In genomic region chr4:120388998-120389542, GRCm38 (mm10) we compare ENCODE assay signal across 25 mouse cellular contexts. TPM values are rescaled to one million over a fixed set of nuclear protein-coding genes. Genes with fewer than 3 reads are reported as not detected.
DNase-seq lines count a peak whose midpoint lies in the region; ATAC-seq and TF ChIP-seq lines count a peak whose summit lies in the region.
"Had no signal": no experiment of that assay in that cellular context is flagged by ENCODE, and none has a peak within 500 bp of the region (broad histone marks: within the 10 kb centered on the region; RNA-seq: fewer than 3 reads in every experiment).

No protein-coding gene starts in this region.

- ATAC-seq in forebrain, embryonic 15.5 days (replicated peaks) = no peak
- 0 out of 2 replicates have a peak, but pooled peaks have one; percentile 23 for ATAC-seq in forebrain, postnatal 0 days
- ATAC-seq: intestine, embryonic 15.5 days; liver, postnatal 0 days had no signal

- H3K9me3 ChIP-seq in forebrain, embryonic 15.5 days = no peaks in the 10 kb centered on the region
- H3K9me3 ChIP-seq in forebrain, embryonic 10.5 days = no peaks in the 10 kb centered on the region
- H3K9me3 ChIP-seq in forebrain, postnatal 0 days (ENCODE audit: low read length) = no peaks in the 10 kb centered on the region
- H3K9me3 ChIP-seq: intestine, embryonic 15.5 days; kidney, embryonic 15.5 days had no signal

- H3K4me3 ChIP-seq in forebrain, embryonic 15.5 days = no peak overlapping the region
- H3K4me3 ChIP-seq in forebrain, embryonic 10.5 days = no peak overlapping the region
- no peak overlapping the region for H3K4me3 ChIP-seq in forebrain, postnatal 0 days (ENCODE audit: low read depth, low read length)
- H3K4me3 ChIP-seq: intestine, embryonic 15.5 days; kidney, embryonic 15.5 days; left cerebral cortex, adult 2 months had no signal

- H3K27me3 ChIP-seq in forebrain, embryonic 15.5 days = peaks cover 3% of the 10 kb centered on the region; the same call in 1 of the 2 replicates
- peaks cover 93% of the 10 kb centered on the region for H3K27me3 ChIP-seq in forebrain, embryonic 10.5 days (ENCODE audit: poor library complexity, severe bottlenecking)
- H3K27me3 ChIP-seq in forebrain, postnatal 0 days (ENCODE audit: insufficient read depth, low read length) = no peaks in the 10 kb centered on the region
- H3K27me3 ChIP-seq: intestine, embryonic 15.5 days; kidney, embryonic 15.5 days had no signal

- H3K9ac ChIP-seq in forebrain, embryonic 15.5 days (replicated peaks) = no peak overlapping the region
- H3K9ac ChIP-seq in forebrain, postnatal 0 days = no peak overlapping the region
- H3K9ac ChIP-seq: hindbrain, embryonic 14.5 days; intestine, embryonic 15.5 days; kidney, embryonic 15.5 days; liver, postnatal 0 days had no signal

- no peak for DNase-seq in forebrain, embryonic 10.5 days (ENCODE audit: extremely low spot score, low spot score)
- peak; percentile 3 for DNase-seq in testis, postnatal 10 days (ENCODE audit: low spot score)
- no peak for DNase-seq in testis, postnatal 14 days (ENCODE audit: low spot score)
- DNase-seq in forebrain, postnatal 0 days = no peak
- DNase-seq in thymus, postnatal 14 days = no peak
- no peak for DNase-seq in cerebellum, adult 9-10 months
- DNase-seq: adrenal gland, postnatal 10 days; B cell, adult 2 months; cerebellum, adult 18-20 months; cerebellum, postnatal 36 days; gastrocnemius, postnatal 36 days; heart, postnatal 10 days; kidney, postnatal 4 days; layer of hippocampus, adult 9-11 months; left cerebral cortex, postnatal 4 days; liver, postnatal 0 days; lung, postnatal 14 days; midbrain, embryonic 14.5 days; right cerebral cortex, adult 18-20 months; thymus, adult 18-20 months had no signal

- 6% methylated on average over 3 of the region's 3 CpGs for WGBS in forebrain, embryonic 15.5 days
- 6% methylated on average over 3 of the region's 3 CpGs for whole genome bisulfite sequencing in forebrain, embryonic 10.5 days
- WGBS in forebrain, postnatal 0 days = 14% methylated on average over 3 of the region's 3 CpGs

- H3K4me1 ChIP-seq in forebrain, embryonic 15.5 days = peaks cover 7% of the 10 kb centered on the region
- peaks cover 23% of the 10 kb centered on the region for H3K4me1 ChIP-seq in forebrain, embryonic 10.5 days
- H3K4me1 ChIP-seq in forebrain, postnatal 0 days (ENCODE audit: insufficient read depth) = no peaks in the 10 kb centered on the region
- H3K4me1 ChIP-seq: kidney, embryonic 15.5 days had no signal

- TF ChIP-seq CTCF in forebrain, postnatal 0 days (IDR thresholded peaks at IDR 0.05; ENCODE audit: low read depth) = no peak

- no peaks in the 10 kb centered on the region for H3K36me3 ChIP-seq in forebrain, embryonic 15.5 days
- H3K36me3 ChIP-seq in forebrain, embryonic 10.5 days (replicated peaks) = no peaks in the 10 kb centered on the region
- H3K36me3 ChIP-seq in forebrain, postnatal 0 days (ENCODE audit: insufficient read depth) = no peaks in the 10 kb centered on the region
- H3K36me3 ChIP-seq: intestine, embryonic 15.5 days; kidney, embryonic 15.5 days had no signal

- no peak overlapping the region for H3K4me2 ChIP-seq in forebrain, embryonic 15.5 days (replicated peaks)
- H3K4me2 ChIP-seq in forebrain, postnatal 0 days (ENCODE audit: low read depth) = no peak overlapping the region
- H3K4me2 ChIP-seq: hindbrain, embryonic 14.5 days; intestine, embryonic 15.5 days; kidney, embryonic 15.5 days had no signal

- 0 out of 2 replicates have a peak overlapping the region, but pooled peaks have one; percentile 32 for H3K27ac ChIP-seq in forebrain, embryonic 15.5 days (replicated peaks)
- no peak overlapping the region for H3K27ac ChIP-seq in forebrain, embryonic 10.5 days
- H3K27ac ChIP-seq in forebrain, postnatal 0 days (ENCODE audit: low read depth, low read length) = peak overlapping the region; percentile 42; the same call in 1 of the 2 replicates
- H3K27ac ChIP-seq: hindbrain, embryonic 14.5 days; intestine, embryonic 15.5 days; kidney, embryonic 15.5 days; left cerebral cortex, adult 2 months had no signal

RNA-seq across cellular contexts. Expression of gene Scmh1, which starts 16.0 kb away (rescaled TPM):
- polyA plus RNA-seq in forebrain, embryonic 15.5 days (2015; fragmentation: Nextera tagmentation; extraction: Ambion mirVana) = 65.8 and 72.4 TPM in 2 replicates
- polyA plus RNA-seq in forebrain, embryonic 10.5 days (2016; fragmentation: Nextera tagmentation; extraction: Ambion mirVana) = 31.0 and 31.4 TPM in 2 replicates
- total RNA-seq in forebrain, postnatal 0 days (2014; rRNA removed) = 43.9 and 47.1 TPM in 2 replicates
- polyA plus RNA-seq in forebrain, postnatal 0 days (2015; fragmentation: Nextera tagmentation; extraction: Ambion mirVana) = 40.4 and 56.4 TPM in 2 replicates
